Mouse (Mus musculus): ENCODE results near the gene Rrp9.
"Not testable (repeated sequence)": the region's sequence is repeated elsewhere in the genome, so short reads cannot be mapped to it uniquely, and the experiment has no call there.

The Rrp9 gene

DNA sequence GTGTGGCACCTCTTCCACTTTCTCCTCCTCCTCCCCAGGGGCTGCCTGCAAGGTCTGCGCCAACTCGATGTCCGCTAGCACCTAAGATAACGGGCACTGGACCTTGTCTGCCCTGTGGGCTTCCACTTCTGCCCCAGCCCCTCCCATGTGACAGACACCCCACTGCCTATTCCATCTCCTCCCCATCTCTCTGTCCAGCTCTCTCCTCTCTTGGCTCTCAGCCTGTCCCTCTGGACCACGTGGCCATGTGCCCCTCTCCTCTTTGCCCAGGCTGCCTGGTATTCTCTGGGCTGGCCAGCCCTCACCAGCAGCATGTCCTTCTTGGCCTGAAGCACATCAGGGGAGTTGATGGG lies 2.0 kb upstream of the Rrp9 start:
- DNase-seq (ENCODE audit: low read depth), result no peak

DNA sequence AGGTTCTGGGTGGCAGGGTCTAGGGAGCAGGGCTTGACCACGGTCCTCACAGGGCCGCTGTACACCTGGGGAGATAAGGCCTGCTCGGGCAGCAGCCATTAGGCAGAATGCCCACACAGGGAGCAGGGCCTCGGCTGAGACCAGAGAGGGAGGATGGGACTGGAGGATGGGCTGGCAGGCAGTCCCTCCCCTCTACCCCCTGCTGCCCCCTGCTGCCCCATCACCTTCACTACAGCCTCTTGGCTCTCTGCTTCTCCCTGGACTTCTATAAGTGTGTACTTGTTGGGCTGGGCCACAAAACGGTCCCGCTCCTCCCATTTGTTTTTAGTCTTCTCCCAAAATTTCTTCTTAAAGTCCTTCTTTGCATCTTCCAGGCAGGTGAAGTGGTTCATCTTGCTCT lies 1.3 kb upstream of the Rrp9 start:
- DNase-seq (ENCODE audit: low read depth), result peak; percentile 90

DNA sequence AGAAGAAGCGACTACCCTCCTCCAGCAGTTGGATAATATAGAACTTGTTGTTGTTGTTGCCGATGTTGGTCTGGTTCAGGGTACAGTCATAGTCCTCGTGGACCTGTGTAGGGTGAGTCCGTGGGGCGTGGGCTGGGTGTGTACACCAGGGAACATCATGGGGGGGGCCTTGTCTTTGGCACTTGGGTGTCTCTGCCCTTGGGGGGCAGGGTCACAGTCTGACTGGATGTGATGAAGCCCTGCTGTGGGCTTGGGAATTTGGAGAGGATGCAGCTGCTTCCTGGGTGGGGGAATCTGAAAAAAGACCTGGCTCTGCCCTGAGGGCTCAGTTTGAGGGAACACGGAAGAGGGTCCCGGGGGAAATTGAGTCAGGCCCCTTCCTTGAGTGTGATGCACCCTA lies 717 bp upstream of the Rrp9 start:
- peak; percentile 38 for DNase-seq (ENCODE audit: low read depth)

DNA sequence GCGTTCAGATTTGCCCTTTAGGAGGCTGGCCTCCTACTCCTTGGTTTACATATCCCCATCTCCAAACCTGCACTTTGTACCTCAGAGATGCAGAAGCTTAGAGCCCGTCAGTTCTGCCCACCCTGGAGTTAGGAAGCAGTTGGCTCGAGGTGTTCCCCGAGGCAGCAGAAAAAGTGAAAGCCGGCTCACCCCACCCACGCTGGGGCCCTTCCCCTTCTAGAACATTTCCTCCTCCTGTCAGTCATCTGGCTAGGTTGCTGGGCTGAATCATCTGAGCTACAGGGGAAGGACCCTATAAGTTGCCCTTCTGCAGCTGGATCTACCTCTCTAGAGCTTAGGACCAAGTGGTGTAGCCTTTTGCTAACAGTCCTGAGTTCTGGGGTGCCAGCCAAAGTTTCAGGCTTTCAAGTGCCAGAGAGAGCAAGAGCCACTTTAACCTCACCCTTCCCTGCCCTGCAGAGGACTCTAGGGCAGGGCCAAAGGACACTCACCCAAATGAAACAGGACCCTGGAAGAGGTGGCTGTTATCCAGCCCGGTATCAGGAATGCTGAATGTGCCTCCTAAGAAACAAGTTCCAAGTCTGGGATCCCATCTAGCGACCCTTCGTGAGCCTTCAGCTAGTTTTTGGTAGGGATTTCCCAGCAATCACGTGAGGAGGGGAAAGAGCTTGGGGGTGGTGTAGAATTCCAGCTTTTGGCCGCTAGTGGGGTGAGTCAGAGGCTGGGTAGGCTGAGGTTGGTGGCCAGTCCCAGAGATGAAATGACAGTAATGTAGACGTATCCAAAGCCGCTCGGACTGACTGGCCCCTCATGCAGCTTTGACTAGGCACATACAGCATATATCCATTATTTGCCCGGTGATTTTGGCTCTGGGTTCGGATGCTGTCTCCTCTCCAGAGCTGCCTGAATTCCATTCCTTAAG lies 500 bp downstream of the Rrp9 start:
- peak; percentile 91 for DNase-seq (ENCODE audit: low read depth)

DNA sequence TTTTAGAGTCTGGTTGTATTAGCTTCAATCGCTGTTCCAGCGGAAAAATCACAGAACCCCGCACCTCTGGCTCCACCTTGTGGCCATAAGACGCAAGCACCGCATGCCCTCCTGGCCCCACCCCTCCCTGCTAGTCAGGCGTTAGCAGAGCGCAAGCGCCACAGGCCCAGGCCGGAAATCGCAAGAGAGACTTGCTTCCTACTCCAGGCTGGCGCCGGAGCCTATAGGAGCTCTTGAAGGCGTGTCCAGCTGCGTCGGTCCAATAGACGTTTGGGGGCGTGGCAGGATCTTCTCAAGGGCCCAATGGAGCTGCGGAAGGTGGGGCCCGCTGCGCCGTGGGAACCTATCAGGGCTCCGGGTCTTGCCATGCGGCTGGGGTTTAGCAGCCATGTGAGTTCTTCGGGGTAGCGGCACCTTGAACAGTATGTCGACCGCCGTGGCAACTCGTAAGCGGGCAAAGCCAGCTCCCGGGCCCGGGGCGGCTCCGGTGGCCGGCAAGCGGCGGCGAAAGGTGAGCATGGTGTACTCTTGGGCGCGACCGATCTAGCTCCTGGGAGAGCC lies 1.2 kb downstream of the Rrp9 start, which contains the start of gene Parp3:
TSS of gene Parp3 (minus strand) at position 26 of the 561 bp plus-strand sequence.
- peak; percentile 99 for DNase-seq (ENCODE audit: low read depth)

DNA sequence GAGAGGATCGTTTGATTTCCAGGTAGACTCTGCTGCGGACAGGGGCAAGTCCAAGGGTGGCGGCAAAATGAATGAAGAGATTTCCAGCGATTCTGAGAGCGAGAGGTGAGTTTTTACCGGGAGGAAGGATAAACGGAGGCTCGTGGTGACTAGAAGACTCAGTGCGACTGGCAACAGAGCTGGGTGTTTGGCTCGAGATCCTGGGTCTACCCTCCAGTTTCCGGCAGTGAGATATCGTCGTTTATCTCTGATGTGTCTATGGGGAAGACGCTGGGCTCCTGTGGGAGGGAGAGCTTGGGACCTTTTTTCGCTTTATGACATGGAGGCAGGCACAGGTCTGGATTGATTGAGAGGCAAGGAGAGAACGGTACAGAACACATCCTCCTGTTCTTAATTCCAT lies 1.9 kb downstream of the Rrp9 start:
- no peak for DNase-seq (ENCODE audit: low read depth)

DNA sequence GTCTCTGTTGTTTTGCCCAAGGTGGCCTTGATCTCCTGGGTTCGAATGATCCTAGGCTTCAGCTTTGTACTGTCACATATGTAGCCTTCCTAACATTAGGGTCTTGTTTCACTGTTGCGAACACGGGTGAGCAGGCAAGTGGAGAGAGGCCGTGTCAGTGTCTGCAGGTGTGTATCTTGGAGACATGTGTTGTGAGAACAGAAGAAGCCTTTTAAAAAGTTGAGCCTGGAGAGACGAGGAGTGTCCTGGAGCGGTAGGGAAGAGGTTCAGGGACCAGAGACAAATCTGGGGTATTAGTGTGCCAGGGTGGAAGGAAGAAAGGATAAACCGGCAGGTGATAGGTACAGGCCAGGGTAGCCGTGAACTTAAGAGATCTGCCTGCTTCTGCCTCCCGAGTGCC lies 2.3 kb downstream of the Rrp9 start:
- no peak for DNase-seq (ENCODE audit: low read depth)

DNA sequence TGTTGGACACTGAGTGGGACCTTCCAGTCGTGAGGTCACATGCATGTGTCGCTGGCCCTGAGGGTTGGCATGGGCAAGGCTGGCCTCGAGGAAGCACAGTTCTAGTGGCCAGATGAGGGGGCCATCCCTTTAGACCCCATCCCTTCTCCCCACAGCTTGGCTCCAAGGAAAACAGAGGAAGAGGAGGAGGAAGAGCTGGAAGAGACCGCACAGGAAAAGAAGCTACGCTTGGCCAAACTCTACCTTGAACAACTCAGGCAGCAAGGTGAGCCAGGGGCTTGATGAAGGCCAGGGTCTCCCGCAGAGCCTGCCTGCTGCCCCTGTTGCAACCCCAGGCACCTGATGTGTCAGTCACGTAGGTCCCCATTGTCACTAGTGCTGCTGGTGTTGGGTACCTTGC lies 4.8 kb downstream of the Rrp9 start:
- no peak for DNase-seq (ENCODE audit: low read depth)

DNA sequence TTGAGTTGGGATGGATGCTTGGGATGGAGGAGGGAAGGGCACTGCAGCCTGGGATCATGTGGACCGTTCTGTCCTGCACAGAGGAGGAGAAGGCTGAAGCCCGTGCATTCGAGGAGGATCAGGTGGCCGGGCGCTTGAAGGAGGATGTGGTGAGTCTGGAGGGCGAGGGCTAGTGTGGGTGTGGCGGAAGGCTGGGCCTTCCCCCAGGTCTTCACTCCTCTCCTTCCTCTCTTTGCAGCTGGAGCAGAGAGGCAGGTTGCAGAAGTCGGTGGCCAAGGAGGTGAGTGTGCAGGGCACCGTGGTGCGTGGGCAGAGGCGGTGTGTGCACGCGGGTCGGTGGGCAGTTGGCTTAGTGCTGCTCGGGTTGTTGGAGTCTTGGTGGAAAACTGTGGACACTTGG lies 5.3 kb downstream of the Rrp9 start:
- DNase-seq (ENCODE audit: low read depth), result no peak

DNA sequence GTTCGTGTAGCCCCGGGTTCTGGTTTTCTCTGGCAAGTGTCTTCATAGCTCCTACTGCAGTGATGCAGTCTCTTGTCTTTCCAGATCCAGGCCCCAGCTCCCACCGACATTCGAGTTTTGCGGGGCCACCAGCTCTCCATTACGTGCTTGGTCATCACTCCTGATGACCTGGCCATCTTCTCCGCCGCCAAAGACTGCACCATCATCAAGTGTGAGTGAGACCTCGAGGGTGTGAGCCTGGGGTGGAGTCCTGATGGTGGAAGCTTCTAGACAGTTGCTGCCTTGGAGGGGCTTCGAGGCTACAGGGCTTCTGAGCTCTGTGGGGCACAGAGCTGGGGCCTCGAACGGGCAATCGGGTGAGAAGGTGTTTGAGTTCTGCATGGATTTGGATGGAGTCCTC lies 5.9 kb downstream of the Rrp9 start:
- DNase-seq (ENCODE audit: low read depth), result no peak

DNA sequence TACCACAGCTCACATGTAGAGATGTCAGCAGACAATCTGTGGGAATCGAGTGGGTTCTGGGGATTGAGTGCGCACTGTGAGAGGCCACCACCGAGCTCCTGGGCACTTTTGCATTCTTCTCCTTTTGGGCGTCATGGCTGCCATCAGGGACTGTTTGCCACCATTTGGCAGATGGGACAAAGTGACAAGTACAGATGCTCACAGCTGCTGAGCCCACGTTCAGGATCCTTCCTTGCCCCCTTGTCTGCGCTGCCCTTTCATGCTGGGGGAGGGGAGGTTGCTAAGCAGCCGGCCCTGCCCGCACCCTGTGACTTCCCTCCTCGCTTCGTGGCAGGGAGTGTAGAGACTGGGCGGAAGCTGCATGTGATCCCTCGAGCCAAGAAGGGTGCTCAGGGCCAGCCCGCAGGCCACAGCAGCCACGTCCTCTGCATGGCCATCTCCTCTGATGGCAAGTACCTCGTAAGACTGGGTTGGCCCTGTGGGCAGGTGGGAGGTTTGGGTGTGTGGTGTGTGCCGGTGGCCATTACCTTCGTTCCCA lies 6.9 kb downstream of the Rrp9 start:
- DNase-seq (ENCODE audit: low read depth), result no peak

DNA sequence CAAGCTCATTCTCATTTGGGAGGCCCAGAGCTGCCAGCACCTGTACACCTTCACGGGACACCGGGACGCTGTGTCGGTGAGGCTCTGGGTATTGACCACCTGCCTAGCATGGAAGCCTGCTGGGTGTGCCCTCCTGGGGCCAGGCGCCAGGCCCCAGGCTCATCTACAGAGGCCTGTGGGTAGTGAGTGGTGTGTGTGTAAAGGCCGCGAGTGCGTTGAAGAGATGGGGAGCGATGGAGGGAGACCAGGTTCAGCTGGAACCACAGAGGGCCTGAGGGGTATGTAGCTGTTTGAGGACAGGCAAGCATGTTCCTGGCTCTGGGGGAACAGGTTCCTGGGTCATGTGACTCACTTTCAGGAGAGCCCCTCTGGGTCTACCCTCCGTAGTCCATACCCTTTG lies 7.4 kb downstream of the Rrp9 start:
- no peak for DNase-seq (ENCODE audit: low read depth)

DNA sequence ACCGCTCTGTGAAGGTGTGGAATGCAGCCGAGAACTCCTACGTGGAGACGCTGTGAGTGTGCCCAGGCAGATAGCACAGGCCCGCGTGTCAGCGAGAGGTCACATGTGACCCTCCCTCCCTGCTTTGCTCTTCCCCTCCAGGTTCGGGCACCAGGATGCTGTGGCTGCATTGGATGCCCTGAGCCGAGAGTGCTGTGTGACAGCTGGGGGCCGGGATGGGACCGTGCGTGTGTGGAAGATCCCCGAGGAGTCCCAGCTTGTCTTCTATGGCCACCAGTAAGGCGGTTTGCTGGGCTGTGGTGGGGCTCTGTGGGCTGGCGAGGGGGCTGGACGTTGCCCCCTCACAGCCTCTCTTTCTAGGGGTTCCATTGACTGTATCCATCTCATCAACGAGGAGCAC lies 7.8 kb downstream of the Rrp9 start:
- DNase-seq (ENCODE audit: low read depth), result no peak

DNA sequence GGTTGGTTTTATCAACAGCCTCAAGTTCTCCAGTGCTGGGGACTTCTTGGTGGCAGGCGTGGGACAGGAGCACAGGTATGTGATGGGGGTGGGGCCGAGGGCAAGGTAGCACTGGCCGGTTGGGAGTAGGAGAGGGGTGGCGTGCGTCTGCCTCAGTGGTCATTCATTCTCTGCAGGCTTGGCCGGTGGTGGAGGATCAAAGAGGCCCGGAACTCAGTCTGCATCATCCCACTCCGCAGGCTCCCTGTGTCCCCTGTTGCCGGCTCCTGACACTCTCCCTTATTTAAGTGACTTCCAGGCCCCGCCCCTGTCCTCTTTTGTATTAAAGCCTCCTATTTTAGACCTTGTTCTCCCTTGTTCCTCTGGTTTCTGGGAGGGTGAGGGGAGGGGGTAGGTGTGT lies 9.3 kb downstream of the Rrp9 start:
- DNase-seq (ENCODE audit: low read depth), result no peak

DNA sequence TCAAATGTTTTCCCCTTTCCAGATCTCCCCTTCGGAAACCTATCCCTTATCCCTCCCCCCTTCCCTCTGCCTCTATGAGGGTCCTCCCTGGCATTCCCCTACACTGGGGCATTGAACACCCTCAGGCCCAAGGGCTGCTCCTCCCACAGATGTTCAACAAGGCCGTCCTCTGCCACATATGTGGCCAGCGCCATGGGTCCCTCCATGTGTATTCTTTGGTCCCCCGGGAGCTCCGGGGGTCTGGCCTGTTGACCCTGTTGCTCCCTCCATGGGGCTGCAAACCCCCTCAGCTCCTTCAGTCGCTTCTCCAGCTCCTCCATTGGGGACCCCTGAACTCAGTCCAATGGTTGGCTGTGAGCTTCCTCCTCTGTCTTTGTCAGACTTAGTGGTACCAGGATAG lies 11.8 kb downstream of the Rrp9 start:
- not testable (repeated sequence) for DNase-seq (ENCODE audit: low read depth)

DNA sequence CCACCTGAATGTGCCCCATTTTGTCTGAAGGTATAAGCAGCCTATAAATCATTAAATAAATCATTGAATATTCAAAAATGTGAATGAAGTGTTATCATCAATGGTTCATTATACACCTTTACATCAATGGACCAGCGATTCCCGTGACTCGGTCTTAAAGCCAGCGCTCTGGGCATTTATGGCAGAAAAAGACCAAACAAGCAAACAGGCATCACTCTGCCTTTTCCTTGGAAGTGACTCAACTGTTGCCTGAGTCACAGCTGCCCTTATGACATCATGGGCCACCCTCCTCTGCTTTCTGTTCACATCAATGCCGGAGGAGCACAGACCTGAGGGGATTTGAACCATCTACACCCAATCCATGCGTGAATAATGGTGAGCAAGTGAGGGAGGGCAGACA lies 23.9 kb downstream of the Rrp9 start, which contains the start of gene Iqcf1:
TSS of gene Iqcf1 (plus strand) at position 301 of the 400 bp plus-strand sequence.
- DNase-seq (ENCODE audit: low read depth), result peak; percentile 19

DNA sequence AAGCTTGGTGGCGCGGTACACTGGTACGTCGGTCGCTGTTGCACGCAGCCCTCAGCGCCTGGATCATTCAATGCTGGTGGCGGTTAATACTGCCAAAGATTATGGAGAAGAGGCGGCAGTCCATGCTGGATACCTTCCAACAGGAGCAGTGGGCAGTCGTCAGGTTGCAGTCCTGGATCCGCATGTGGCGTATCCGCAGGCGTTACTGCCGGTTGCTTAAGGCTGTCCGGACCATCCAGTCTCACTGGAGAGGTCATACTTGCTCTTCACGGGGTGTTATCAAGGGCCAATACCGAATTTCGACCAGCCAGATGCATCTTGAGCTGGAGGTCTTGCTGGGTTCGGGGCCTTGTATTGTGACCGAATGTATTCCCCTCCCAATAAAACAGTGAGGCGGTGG lies 26.1 kb downstream of the Rrp9 start:
- DNase-seq (ENCODE audit: low read depth), result no peak

DNA sequence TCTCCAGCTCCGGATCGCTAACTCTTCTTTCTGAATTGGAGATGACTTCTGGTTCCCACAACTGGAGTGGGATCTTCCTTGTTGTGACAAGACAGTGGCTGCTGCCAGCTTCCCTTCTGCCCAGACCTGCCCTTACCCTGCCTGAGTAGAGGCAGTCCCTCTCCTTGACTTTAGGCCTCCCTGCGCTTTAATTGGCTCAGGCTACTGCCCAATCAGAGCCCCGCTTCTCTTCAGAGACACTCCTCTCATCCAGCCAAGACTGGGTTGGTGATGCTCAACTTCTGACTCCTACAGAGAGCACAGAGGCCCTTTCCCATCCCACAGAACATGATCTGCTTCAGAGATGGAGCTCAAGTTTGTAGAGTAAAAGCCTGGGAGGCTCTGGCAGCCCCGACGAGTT lies 28.5 kb downstream of the Rrp9 start:
- DNase-seq (ENCODE audit: low read depth), result no peak

DNA sequence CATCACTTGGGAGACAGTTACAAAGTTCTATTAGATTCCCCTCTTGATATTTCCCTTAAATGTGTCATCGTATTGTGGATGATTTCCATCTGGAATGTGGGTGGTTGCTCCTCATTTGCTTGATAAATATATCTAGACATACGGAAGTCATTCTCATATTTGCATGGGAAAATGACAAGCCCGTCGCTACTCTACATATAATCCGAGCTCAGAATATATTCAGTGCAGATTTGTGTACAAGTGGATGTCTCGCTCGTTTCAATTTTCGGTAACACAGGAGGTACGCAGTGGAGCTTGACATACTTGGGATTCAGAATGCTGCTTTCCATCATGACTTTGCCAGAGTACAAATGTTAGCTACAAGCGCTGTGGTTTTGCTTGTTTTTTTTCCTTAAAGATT lies 33.6 kb downstream of the Rrp9 start:
- DNase-seq (ENCODE audit: low read depth), result no peak

DNA sequence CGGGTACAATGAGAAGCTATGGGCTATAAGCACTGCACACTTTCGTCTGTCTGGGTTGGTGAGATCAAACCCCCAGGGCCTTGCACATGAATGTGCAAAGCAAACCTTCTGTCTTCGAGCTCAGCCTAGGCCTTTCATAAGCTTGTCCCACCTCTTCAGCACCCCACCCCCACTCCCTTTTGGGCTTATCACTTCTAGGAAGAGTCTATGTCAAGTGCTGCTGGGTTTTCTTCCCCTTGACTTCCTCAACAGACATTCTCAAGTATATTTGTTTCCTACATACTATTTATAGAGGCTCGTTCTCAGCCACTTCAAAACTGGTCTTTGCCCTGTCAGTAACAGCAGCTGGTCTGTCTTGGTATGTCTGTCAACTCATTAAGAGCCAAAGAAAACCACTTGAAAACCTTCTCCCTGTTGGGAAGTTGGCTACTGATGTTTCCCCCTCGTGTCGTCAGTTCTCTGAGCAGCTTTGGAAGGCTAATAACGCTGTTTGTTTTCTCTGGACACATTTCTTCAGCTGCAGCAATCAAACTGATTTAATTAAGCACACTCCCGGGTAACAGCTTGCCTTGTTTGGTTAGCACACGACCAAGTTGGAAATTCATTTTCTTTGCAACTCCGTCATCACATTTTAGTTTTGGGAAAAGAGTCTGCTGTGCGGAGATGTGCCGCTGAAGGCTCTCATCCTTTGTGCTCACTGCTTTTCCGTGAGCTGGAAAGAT lies 37.1 kb downstream of the Rrp9 start:
- DNase-seq (ENCODE audit: low read depth), result no peak

DNA sequence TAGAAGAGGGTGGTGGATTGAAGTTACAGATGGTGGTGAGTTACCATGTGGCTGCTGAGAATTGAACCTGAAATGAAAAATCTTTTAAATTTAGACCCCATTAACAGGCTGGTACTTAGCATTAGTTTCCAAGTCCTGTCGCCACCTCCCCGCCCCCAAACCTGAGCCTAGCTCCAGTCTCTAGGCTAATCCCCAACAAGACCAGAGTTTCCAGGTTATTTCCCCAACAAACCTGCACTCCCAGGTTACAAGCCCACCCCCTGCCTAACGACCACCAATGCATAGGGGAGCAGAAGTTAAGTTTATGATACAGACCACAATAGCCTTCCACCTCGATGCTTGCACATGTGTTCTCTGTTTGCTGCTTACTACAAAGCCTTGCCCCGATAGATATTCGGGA lies 37.8 kb downstream of the Rrp9 start:
- DNase-seq (ENCODE audit: low read depth), result no peak

DNA sequence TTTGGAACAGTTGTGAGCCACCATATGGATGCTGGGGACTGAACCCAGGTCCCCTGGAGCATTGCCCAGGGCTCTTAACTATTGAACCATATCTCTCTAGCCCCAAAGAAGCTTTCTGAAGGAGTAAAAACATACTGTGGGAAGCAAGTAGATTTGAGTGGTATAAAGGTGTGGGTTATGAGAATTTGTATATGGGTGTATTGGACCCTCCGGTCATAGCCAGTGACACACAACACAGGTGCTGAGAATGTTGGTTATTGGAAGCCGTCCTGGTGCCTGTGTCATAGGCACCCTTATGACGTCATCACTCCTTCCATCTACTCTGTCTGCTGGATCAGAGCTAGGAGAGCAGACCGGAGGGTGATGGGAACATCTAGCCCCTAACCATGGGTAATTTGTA lies 38.5 kb downstream of the Rrp9 start, which contains the start of gene Iqcf5:
TSS of gene Iqcf5 (plus strand) at position 301 of the 400 bp plus-strand sequence.
- DNase-seq (ENCODE audit: low read depth), result no peak

DNA sequence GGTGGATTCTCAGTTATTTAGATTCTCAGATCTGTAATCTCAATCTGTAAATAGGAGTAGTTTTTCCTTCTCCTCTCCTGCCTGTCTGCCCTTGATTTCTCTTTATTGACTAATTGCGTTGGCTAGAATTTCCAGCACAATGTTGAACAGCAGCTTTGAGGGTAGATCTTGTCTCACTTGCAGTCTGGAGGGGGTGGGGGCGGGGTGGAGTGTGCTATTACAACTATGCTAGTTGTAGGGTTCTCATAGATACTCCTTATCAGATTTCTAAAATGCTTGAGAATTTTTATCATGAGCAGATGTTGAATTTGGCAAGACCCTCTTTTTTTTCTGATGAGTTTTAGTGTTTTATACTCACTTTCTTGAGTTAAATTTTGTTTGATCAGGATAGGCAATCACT lies 43.7 kb downstream of the Rrp9 start:
- DNase-seq (ENCODE audit: low read depth), result no peak
